Mouse (Mus musculus) neural tube, embryonic 12.5 days (tissue): ENCODE data around the gene Gzma. TPM values are rescaled to one million over a fixed set of nuclear protein-coding genes. Genes with fewer than 3 reads are reported as not detected.

Experiments used
- ATAC-seq: fragments of 200-750 bp; cut with Nextera tagmentation; 2 replicates; pipeline ENCODE4 v1.8.0; 2017; ENCODE audit warnings: low read depth, mild to moderate bottlenecking, moderate TSS enrichment, moderate library complexity; ENCODE audit not compliant: low FRiP score
- H3K27ac ChIP-seq: fragments of 300-500 bp; sonication (generic); 2 replicates; pipeline ENCODE4 v1.5.1; 2016
- H3K27me3 ChIP-seq: fragments of 300-500 bp; sonication (generic); replicated peaks from 2 replicates; pipeline ENCODE4 v1.6.1; 2016; ENCODE audit warnings: mild to moderate bottlenecking
- H3K36me3 ChIP-seq: fragments of 300-500 bp; sonication (generic); 2 replicates; pipeline ENCODE4 v1.6.1; 2016; ENCODE audit warnings: mild to moderate bottlenecking
- H3K4me1 ChIP-seq: fragments of 300-500 bp; sonication (generic); 2 replicates; pipeline ENCODE4 v1.6.1; 2016
- H3K4me2 ChIP-seq: fragments of 300-500 bp; sonication (generic); replicated peaks from 2 replicates; pipeline ENCODE4 v1.6.1; 2016; ENCODE audit warnings: mild to moderate bottlenecking
- H3K4me3 ChIP-seq: fragments of 300-500 bp; sonication (generic); 2 replicates; pipeline ENCODE4 v1.5.1; 2016
- H3K9ac ChIP-seq: fragments of 300-500 bp; sonication (generic); 2 replicates; pipeline ENCODE4 v1.6.1; 2016; ENCODE audit warnings: mild to moderate bottlenecking
- H3K9me3 ChIP-seq: fragments of 300-500 bp; sonication (generic); 2 replicates; pipeline ENCODE4 v1.6.1; 2016; ENCODE audit warnings: mild to moderate bottlenecking
- WGBS: fragments of 180-500 bp; shearing (Covaris S2); methylation state at CpG from one replicate; pipeline ENCODE4 v1.1.7; 2016; 5-methylcytosine and 5-hydroxymethylcytosine counted together
- polyA plus RNA-seq: library from polyadenylated mRNA; unstranded; fragments of >200 nt; fragmentation: Nextera tagmentation; extraction: Ambion mirVana; gene quantifications from 2 replicates; pipeline ENCODE4 v1.2.1, GENCODE M21; 2016

Gene Gzma
- polyA plus RNA-seq = not detected in 2 replicates

DNA sequence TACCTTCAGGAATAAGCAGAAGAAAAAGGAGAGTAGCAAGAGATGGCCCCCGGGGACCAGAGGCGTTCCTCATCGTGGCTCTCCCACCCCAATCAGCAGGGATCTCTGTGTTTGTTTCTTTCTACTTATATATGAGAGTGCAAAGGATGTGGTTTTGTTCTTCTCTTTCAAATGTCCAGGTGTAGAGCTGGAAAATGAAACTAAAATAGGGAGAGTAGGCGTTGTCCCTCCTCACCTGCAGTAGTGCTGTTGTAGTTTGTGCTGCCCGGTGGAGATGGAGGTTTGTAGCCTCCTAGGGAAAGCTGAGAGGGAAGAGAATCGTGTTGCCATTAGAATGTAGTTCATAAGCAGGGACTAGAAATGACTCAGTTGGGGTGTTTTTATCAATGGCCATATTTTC is at the start of gene Gzma:
Gzma (minus strand) TSS at position 103 of the 400 bp plus-strand sequence.
- Histone ChIP-seq H3K9ac (no peak within 1 kb of the TSS), H3K9me3 (no peaks in the 10 kb centered on the region), H3K4me2 (no peak within 1 kb of the TSS), H3K27me3 (no peaks in the 10 kb centered on the region), H3K4me3 (no peak within 1 kb of the TSS), H3K27ac (no peak within 1 kb of the TSS), H3K4me1 (no peaks in the 10 kb centered on the region), H3K36me3 (no peaks in the 10 kb centered on the region)
- WGBS = 88% methylated on average over 6 of the region's 6 CpGs
- ATAC-seq = no peak

DNA sequence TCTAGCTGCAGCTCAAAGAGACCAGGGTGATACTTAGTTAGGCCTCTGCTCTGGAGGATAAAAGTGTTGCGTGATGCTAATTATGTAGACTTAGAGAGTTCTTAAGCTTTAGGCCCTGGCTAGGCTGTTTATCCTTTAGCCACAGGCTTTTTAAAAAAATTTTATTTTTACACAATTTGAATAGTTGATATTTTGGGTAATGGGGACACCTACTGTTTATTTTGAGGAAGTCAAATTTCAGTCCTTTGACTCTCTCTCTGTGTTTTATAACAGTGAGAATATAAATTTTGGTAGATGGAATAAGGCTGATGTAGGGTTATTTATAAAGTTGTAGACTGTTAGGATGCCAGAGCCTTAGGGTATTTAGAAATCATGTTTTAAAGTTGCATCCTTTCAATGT is 38.8 kb upstream of the Gzma start:
- ATAC-seq = no peak
- no peak overlapping the region for H3K27ac ChIP-seq
- H3K27me3 ChIP-seq = no peaks in the 10 kb centered on the region
- no peaks in the 10 kb centered on the region for H3K9me3 ChIP-seq
- 98% methylated on average over 1 of the region's 1 CpGs for WGBS
- H3K36me3 ChIP-seq = no peaks in the 10 kb centered on the region
- H3K9ac ChIP-seq = no peak overlapping the region
- H3K4me1 ChIP-seq = no peaks in the 10 kb centered on the region
- no peak overlapping the region for H3K4me2 ChIP-seq
- no peak overlapping the region for H3K4me3 ChIP-seq

DNA sequence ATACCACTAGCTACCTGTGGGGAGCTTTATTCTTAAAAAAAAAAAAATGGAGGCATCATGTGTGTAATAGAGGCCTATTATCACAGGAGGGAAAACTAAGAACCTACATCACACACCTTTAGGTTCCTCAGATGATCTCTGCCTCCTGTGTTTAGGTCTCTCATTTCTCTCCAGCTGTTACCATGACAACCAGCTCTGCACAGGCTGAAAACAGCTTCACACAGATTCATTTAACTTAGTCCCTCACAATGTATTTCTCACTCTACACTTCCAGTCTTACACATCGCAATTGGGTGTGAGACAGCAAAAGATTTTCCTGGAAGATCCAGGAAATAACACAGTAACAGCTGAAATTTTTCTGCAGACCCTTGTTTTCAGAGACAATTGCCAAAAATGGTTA is 29.2 kb upstream of the Gzma start:
- Histone ChIP-seq H3K27ac (no peak overlapping the region), H3K4me1 (no peaks in the 10 kb centered on the region), H3K27me3 (no peaks in the 10 kb centered on the region), H3K9ac (no peak overlapping the region), H3K36me3 (no peaks in the 10 kb centered on the region), H3K4me2 (no peak overlapping the region), H3K4me3 (no peak overlapping the region), H3K9me3 (no peaks in the 10 kb centered on the region)
- no peak for ATAC-seq
- WGBS = 94% methylated on average over 1 of the region's 1 CpGs

DNA sequence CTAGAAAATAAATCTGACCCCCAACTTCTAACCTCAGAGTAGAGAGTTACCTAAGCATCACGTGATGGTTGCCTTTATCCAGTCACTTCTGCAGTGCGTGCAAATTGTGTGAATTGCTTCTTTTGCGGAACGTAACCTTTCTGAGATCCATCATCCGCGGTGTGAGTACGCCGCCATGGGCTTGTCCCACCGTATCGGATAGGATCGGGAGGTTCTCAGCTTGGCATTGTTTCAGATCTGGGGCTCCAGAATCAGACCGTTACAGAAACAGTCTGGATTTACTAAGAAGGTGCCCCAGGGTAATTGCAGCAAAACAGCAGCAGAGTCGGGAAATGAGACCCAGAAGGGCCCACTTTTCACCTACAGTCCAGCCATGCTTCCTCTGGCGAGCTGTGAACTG is 20.5 kb upstream of the Gzma start:
- H3K9me3 ChIP-seq = no peaks in the 10 kb centered on the region
- no peak overlapping the region for H3K9ac ChIP-seq
- no peaks in the 10 kb centered on the region for H3K36me3 ChIP-seq
- H3K4me3 ChIP-seq = no peak overlapping the region
- H3K4me2 ChIP-seq = no peak overlapping the region
- H3K4me1 ChIP-seq = no peaks in the 10 kb centered on the region
- ATAC-seq = no peak
- no peaks in the 10 kb centered on the region for H3K27me3 ChIP-seq
- WGBS = 93% methylated on average over 14 of the region's 14 CpGs
- H3K27ac ChIP-seq = no peak overlapping the region

DNA sequence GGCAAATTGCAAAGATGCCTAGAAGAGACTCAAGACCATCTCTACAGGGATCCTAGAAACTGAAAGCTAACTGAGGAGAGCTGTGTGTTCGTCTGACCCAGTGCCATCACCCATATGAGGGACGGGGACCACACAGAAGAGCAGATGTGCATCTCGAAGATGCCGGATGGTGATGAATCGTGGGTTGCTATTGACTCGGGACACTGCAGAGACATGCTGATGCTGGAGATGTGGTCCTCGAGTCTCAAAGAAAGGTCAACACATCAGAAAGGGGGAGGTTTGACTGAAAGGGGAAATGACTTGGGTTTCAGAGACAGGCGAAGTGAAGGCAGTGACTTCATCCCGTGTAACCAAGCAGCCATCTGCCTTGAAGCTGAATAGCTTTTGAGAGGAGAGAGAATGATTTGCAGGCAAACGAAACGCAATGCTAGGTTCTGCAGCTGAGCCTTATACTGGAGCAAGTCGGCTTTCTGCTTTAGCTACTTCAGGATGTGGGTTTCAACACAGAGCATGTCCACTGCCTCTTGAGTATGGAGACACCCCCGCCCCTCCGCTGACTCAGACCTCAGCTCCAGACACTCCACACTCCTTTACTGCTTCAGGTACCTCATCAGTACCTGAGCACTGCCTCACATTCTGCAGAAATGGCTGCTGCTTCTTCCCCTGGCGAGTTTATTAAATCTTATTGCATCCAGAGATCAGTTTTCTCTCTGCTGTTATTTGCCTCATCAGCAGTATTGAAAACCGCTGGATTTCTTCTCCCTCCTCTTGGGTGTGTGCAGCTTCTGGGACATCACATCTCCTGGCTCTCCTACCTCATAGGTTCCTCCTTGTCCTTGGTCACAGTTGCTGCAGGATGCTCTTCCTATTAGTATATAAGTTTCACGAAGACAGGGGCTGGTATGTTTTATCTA is 19.8 kb upstream of the Gzma start:
- 89% methylated on average over 17 of the region's 17 CpGs for WGBS
- no peaks in the 10 kb centered on the region for H3K4me1 ChIP-seq
- H3K27me3 ChIP-seq = no peaks in the 10 kb centered on the region
- no peak overlapping the region for H3K4me3 ChIP-seq
- H3K4me2 ChIP-seq = no peak overlapping the region
- no peak overlapping the region for H3K9ac ChIP-seq
- H3K27ac ChIP-seq = no peak overlapping the region
- H3K36me3 ChIP-seq = no peaks in the 10 kb centered on the region
- H3K9me3 ChIP-seq = no peaks in the 10 kb centered on the region
- no peak for ATAC-seq

DNA sequence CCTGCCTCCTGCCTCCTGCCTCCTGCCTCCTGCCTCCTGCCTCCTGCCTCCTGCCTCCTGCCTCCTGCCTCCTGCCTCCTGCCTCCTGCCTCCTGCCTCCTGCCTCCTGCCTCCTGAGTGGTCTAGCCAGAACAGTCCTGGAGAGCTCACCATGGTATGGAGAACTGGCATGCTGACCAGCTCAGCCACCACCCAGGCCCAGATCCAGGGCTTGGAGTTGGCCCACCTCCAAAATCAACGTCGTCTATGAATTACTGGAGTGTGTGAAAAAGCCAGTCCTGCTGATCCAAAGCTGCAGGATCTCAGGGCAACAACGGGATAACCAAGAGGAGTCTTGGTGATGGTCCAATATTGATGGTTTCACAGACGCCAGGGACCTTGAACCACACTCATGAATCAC is 18.2 kb upstream of the Gzma start:
- Histone ChIP-seq H3K9me3 (no peaks in the 10 kb centered on the region), H3K4me1 (no peaks in the 10 kb centered on the region), H3K36me3 (no peaks in the 10 kb centered on the region), H3K27me3 (no peaks in the 10 kb centered on the region), H3K4me2 (no peak overlapping the region), H3K27ac (no peak overlapping the region), H3K4me3 (no peak overlapping the region), H3K9ac (no peak overlapping the region)
- no peak for ATAC-seq
- WGBS = 79% methylated on average over 4 of the region's 4 CpGs

DNA sequence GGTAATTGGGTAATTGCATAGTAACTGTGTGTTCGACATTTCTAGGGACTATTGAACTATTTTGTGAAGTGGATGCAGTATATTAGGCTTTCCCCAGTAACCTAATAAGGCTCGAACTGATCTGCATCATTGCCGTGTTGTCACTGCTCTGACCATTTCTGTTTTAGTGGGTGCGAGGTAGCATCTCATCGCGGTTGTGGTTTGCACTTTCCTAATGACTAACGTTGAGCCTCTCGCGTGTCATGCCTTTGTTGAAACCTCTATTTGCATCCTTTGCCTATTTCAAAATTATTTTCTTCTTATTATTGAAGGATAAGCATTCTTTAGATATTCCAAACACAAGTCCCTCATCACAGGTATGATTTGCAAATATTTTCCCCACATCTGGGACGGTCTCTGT is 4.0 kb upstream of the Gzma start:
- H3K27ac ChIP-seq = no peak overlapping the region
- no peak overlapping the region for H3K4me3 ChIP-seq
- ATAC-seq = no peak
- no peaks in the 10 kb centered on the region for H3K4me1 ChIP-seq
- 94% methylated on average over 10 of the region's 10 CpGs for WGBS
- H3K9ac ChIP-seq = no peak overlapping the region
- no peaks in the 10 kb centered on the region for H3K27me3 ChIP-seq
- no peak overlapping the region for H3K4me2 ChIP-seq
- H3K9me3 ChIP-seq = no peaks in the 10 kb centered on the region
- H3K36me3 ChIP-seq = no peaks in the 10 kb centered on the region

DNA sequence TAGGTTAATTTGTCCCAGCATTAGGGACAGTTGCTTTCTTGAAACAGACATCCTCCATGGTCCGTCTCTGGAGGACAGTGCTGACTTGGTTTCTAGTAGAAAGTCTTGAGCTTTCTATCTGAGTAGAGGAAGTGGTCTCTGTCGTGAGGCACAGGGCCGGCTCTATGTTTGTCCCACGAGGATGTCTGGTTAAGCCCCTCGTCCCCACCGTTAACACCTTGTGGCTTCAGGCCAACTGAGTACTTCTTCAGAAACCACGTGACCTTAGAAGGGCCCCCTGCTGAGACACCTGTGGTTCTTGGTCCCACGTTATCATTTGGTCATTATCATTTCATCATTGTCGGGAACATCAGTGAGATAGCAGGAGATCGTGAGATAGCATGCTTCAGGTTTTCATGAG is 1.0 kb upstream of the Gzma start:
- Histone ChIP-seq H3K4me2 (no peak overlapping the region), H3K4me3 (no peak overlapping the region), H3K36me3 (no peaks in the 10 kb centered on the region), H3K9ac (no peak overlapping the region), H3K27ac (no peak overlapping the region), H3K27me3 (no peaks in the 10 kb centered on the region), H3K9me3 (no peaks in the 10 kb centered on the region), H3K4me1 (no peaks in the 10 kb centered on the region)
- ATAC-seq = no peak
- WGBS = 80% methylated on average over 10 of the region's 10 CpGs

DNA sequence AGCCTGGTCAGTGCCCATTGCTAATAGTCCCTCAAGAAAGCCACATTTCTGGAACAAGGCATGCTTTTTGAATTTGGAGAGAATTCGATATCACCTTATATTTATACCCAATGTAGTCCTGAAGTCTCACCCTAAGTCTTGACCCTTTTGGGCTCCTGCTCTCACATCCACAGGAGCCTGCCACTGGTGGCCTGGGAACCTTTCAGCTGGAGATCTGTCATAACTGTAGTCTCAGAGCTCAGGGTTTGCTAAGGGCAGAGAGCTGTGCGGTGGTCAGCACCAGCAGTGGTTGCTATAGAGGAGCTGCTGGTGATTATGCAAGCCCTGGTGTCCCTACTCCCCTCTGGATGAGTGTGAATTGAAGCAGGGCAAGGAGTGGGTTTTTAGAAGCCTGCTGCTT is 2.4 kb downstream of the Gzma start:
- WGBS = 91% methylated on average over 2 of the region's 2 CpGs
- Histone ChIP-seq H3K27me3 (no peaks in the 10 kb centered on the region), H3K9me3 (no peaks in the 10 kb centered on the region), H3K4me1 (no peaks in the 10 kb centered on the region), H3K4me3 (no peak overlapping the region), H3K36me3 (no peaks in the 10 kb centered on the region), H3K9ac (no peak overlapping the region), H3K27ac (no peak overlapping the region), H3K4me2 (no peak overlapping the region)
- no peak for ATAC-seq

DNA sequence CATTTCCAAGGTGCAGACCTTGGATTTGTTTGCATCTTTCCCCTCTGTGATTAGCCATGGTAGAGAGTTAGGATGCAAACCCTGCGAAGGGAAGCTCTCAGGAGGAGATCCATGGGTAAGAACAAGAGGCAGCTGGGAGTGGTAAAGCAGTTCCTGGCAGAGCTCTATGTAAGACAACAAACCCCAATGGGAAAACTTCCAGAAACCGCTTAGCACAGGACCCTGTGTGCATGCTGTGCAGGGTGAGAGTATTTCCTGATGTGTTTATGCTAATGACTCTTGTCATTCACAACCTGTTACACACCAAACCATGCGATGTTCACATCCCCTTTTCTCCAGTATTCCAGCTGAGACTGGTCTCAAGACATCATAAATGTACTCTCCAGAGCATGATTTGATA is 3.8 kb downstream of the Gzma start:
- 84% methylated on average over 3 of the region's 3 CpGs for WGBS
- Histone ChIP-seq H3K27ac (no peak overlapping the region), H3K36me3 (no peaks in the 10 kb centered on the region), H3K4me2 (no peak overlapping the region), H3K4me1 (no peaks in the 10 kb centered on the region), H3K9ac (no peak overlapping the region), H3K27me3 (no peaks in the 10 kb centered on the region), H3K4me3 (no peak overlapping the region), H3K9me3 (no peaks in the 10 kb centered on the region)
- ATAC-seq = no peak

DNA sequence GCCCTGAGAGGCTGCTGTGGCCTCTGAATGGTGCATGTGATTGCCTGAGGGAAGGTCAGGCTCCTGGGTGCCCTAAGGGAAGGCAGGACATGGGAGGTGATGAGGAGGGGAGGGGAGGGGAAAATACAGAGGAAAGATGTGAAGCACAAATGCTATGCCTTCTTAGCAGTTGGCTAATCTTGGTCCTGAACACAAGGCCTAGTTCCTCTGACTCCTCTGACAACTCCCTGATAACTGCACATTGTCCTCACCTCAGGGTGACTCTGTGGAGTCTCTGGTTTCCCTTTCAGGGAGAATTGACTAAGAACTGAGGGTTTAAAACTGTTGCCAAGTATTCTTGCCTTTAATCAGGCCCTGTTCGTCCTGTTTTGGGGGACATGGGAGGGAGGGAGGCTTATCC is 6.2 kb downstream of the Gzma start:
- H3K9me3 ChIP-seq = no peaks in the 10 kb centered on the region

DNA sequence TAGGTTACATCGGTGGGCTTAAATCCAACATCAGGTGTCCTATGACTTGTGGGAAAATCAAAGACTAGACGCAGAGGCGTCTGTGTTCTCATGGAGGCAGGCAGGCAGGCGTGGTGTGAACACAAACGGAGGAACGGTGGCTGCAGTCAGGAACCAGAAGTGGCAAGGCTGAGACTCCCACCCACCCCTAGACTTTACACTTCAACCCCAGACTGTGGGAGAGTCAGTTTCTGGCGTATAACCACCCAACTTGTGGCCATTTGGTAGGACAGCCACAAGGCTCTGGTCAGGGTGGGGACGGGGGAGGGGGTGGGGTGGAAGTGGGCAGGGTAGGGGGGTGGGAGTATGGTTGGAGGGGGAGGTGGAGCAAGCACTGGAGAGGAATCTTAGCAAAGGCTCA is 10.3 kb downstream of the Gzma start:
- Histone ChIP-seq H3K27ac (no peak overlapping the region), H3K4me1 (no peaks in the 10 kb centered on the region), H3K9ac (no peak overlapping the region), H3K27me3 (no peaks in the 10 kb centered on the region), H3K4me2 (no peak overlapping the region), H3K4me3 (no peak overlapping the region), H3K9me3 (no peaks in the 10 kb centered on the region), H3K36me3 (no peaks in the 10 kb centered on the region)
- ATAC-seq = no peak
- 65% methylated on average over 8 of the region's 8 CpGs for WGBS

More for the DNA sequence above, 6.2 kb downstream of the Gzma start:
- Histone ChIP-seq H3K27me3 (no peaks in the 10 kb centered on the region), H3K36me3 (no peaks in the 10 kb centered on the region), H3K27ac (no peak overlapping the region), H3K4me3 (no peak overlapping the region), H3K4me1 (no peaks in the 10 kb centered on the region), H3K9ac (no peak overlapping the region), H3K4me2 (no peak overlapping the region)
- 79% methylated on average over 1 of the region's 1 CpGs for WGBS
- ATAC-seq = no peak
